Comparison of ENCODE assay signal across 11 mouse cellular contexts in the genomic region with DNA sequence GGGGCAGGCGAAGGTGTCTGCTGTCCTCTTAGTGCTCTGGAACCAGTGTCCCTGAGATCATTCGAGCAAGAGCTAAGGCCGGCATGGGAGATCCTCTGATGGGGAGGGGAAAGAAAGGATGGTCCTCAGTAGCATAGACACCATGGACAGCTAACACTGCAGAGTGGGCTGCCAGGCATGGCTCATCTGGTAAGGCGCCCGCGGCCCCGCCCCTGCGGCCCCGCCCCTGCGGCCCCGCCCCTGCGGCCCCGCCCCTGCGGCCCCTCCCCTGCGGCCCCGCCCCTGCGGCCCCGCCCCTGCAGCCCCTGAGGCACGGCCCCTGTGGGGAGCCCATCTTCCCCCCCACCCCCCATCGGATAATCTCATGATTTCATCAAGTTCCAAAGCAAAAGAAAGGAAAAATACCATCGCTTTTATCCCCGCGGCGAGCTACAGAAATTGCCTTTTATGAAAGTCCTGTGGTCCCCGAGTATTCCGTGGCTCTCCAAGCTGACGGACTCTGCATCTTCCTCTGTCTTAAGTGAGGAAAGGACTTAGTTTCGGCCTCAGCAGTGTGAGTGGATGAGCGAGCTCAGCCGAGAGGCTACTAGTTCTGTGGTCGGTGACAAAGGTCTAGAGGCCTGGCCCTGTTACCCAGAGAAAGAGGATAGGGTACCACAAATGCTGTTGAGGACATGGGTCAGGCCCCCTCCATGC. TPM values are rescaled to one million over a fixed set of nuclear protein-coding genes. Genes with fewer than 3 reads are reported as not detected.
DNase-seq lines count a peak whose midpoint lies in the region; ATAC-seq and TF ChIP-seq lines count a peak whose summit lies in the region.
"Had no signal": no experiment of that assay in that cellular context is flagged by ENCODE, and none has a peak within 500 bp of the region (broad histone marks: within the 10 kb centered on the region; RNA-seq: fewer than 3 reads in every experiment).

No protein-coding gene starts in this region.

- 0 out of 2 replicates have a peak overlapping the region, but pooled peaks have one; percentile 16 for H3K4me3 ChIP-seq in lung, postnatal 0 days (ENCODE audit: low read depth, low read length)
- H3K4me3 ChIP-seq in liver, embryonic 13.5 days (replicated peaks) = no peak overlapping the region
- no peak overlapping the region; the same call in 1 of the 2 replicates for H3K4me3 ChIP-seq in stomach, postnatal 0 days (ENCODE audit: low read depth, low read length)
- no peak overlapping the region for H3K4me3 ChIP-seq in kidney, adult 2 months (ENCODE audit: insufficient read depth, low read depth, low read length)

- H3K27ac ChIP-seq in lung, postnatal 0 days (ENCODE audit: low read length) = no peak overlapping the region
- no peak overlapping the region for H3K27ac ChIP-seq in liver, embryonic 13.5 days
- peak overlapping the region; percentile 56; the same call in 1 of the 2 replicates for H3K27ac ChIP-seq in stomach, postnatal 0 days (replicated peaks)
- no peak overlapping the region for H3K27ac ChIP-seq in kidney, adult 2 months (ENCODE audit: insufficient read depth, low read depth, low read length)

- H3K4me2 ChIP-seq in lung, postnatal 0 days (replicated peaks; ENCODE audit: low read depth, low read length) = peak overlapping the region; percentile 48
- H3K4me2 ChIP-seq in liver, embryonic 13.5 days = peak overlapping the region; percentile 41
- H3K4me2 ChIP-seq in stomach, postnatal 0 days (replicated peaks; ENCODE audit: low read depth) = peak overlapping the region; percentile 46

- peak; percentile 25; the same call in 1 of the 2 replicates for ATAC-seq in lung, postnatal 0 days
- no peak for ATAC-seq in liver, embryonic 13.5 days (ENCODE audit: low read depth)
- peak; percentile 51; the same call in 1 of the 2 replicates for ATAC-seq in stomach, postnatal 0 days (ENCODE audit: low FRiP score, low TSS enrichment)

- peak; percentile 13 for DNase-seq in adrenal gland, postnatal 10 days
- DNase-seq in adrenal gland, postnatal 25 days = no peak
- no peak for DNase-seq in lung, postnatal 0 days (ENCODE audit: low spot score)
- DNase-seq in lung, postnatal 14 days = no peak
- DNase-seq in liver, embryonic 13.5 days = no peak
- no peak for DNase-seq in stomach, postnatal 0 days (ENCODE audit: low spot score)
- DNase-seq in kidney, postnatal 14 days = no peak
- no peak for DNase-seq in kidney, adult 2 months
- DNase-seq: layer of hippocampus, adult 9-11 months had no signal

- no peaks in the 10 kb centered on the region for H3K9me3 ChIP-seq in lung, postnatal 0 days (ENCODE audit: low read length)
- no peaks in the 10 kb centered on the region for H3K9me3 ChIP-seq in liver, embryonic 13.5 days (replicated peaks)
- H3K9me3 ChIP-seq in stomach, postnatal 0 days (ENCODE audit: control insufficient read depth, low read length) = no peaks in the 10 kb centered on the region

- TF ChIP-seq EP300 in lung, postnatal 0 days (IDR thresholded peaks at IDR 0.05) = no peak
- no peak for TF ChIP-seq EP300 in stomach, postnatal 0 days (optimal IDR thresholded peaks at IDR 0.05)

- no peak for TF ChIP-seq POLR2A in kidney, adult 2 months (IDR thresholded peaks at IDR 0.05; ENCODE audit: low read depth, low read length)

- no peak for TF ChIP-seq CTCF in lung, postnatal 0 days (IDR thresholded peaks at IDR 0.05)
- no peak for TF ChIP-seq CTCF in stomach, postnatal 0 days (IDR thresholded peaks at IDR 0.05; ENCODE audit: low read depth)
- TF ChIP-seq CTCF in kidney, adult 2 months (conservative IDR thresholded peaks at IDR 0.05; ENCODE audit: insufficient read depth, insufficient read length, low read depth, low read length) = no peak

- no peak overlapping the region for H3K9ac ChIP-seq in lung, postnatal 0 days (replicated peaks; ENCODE audit: low read depth)
- no peak overlapping the region for H3K9ac ChIP-seq in liver, embryonic 13.5 days
- H3K9ac ChIP-seq in stomach, postnatal 0 days (ENCODE audit: low read length) = no peak overlapping the region

- H3K36me3 ChIP-seq in lung, postnatal 0 days (ENCODE audit: insufficient read depth, low read length) = no peaks in the 10 kb centered on the region
- H3K36me3 ChIP-seq in liver, embryonic 13.5 days = no peaks in the 10 kb centered on the region
- H3K36me3 ChIP-seq in stomach, postnatal 0 days (ENCODE audit: control insufficient read depth, insufficient read depth, low read length) = no peaks in the 10 kb centered on the region
- H3K36me3 ChIP-seq in kidney, adult 2 months (ENCODE audit: control insufficient read depth, insufficient read depth, low read length) = no peaks in the 10 kb centered on the region

- WGBS in lung, postnatal 0 days = 8% methylated on average over 30 of the region's 31 CpGs
- WGBS in liver, embryonic 13.5 days (ENCODE audit: insufficient replicate concordance) = 7% methylated on average over 31 of the region's 31 CpGs
- 8% methylated on average over 21 of the region's 31 CpGs for WGBS in stomach, postnatal 0 days
- 11% methylated on average over 31 of the region's 31 CpGs for WGBS in kidney, adult 2 months

- H3K27me3 ChIP-seq in lung, postnatal 0 days (replicated peaks; ENCODE audit: insufficient read depth, low read length) = no peaks in the 10 kb centered on the region
- 0 out of 2 replicates have a peak, but pooled peaks cover 4% of the 10 kb centered on the region for H3K27me3 ChIP-seq in liver, embryonic 13.5 days
- no peaks in the 10 kb centered on the region for H3K27me3 ChIP-seq in stomach, postnatal 0 days (ENCODE audit: control insufficient read depth, insufficient read depth, low read length)
- no peaks in the 10 kb centered on the region for H3K27me3 ChIP-seq in kidney, adult 2 months (replicated peaks; ENCODE audit: control insufficient read depth, insufficient read depth, low read length)

- no peaks in the 10 kb centered on the region for H3K4me1 ChIP-seq in lung, postnatal 0 days (ENCODE audit: insufficient read depth, low read depth, low read length)
- no peaks in the 10 kb centered on the region for H3K4me1 ChIP-seq in liver, embryonic 13.5 days (replicated peaks)
- H3K4me1 ChIP-seq in stomach, postnatal 0 days (replicated peaks; ENCODE audit: control insufficient read depth, insufficient read depth) = no peaks in the 10 kb centered on the region
- H3K4me1 ChIP-seq in kidney, adult 2 months (ENCODE audit: control insufficient read depth, insufficient read depth, low read length) = no peaks in the 10 kb centered on the region

RNA-seq across cellular contexts. Expression of gene Gm26897, which starts 31.9 kb away (rescaled TPM):
- total RNA-seq in adrenal gland, postnatal 10 days (2021) = not detected
- total RNA-seq in adrenal gland, postnatal 25 days (2021) = not detected in 2 replicates
- not detected in 2 replicates for polyA plus RNA-seq in lung, postnatal 0 days (2015; fragmentation: Nextera tagmentation; extraction: Ambion mirVana)
- not detected in 2 replicates for polyA plus RNA-seq in liver, embryonic 13.5 days (2015; fragmentation: Nextera tagmentation; extraction: Ambion mirVana)
- not detected in 2 replicates for polyA plus RNA-seq in stomach, postnatal 0 days (2015; fragmentation: Nextera tagmentation; extraction: Ambion mirVana)
- polyA plus RNA-seq in kidney, adult 2 months (2012; rRNA removed) = not detected in 2 replicates
- total RNA-seq: common myeloid progenitor, adult 5-6 weeks had no signal
- polyA plus RNA-seq: urinary bladder, adult 2 months had no signal
